Mouse (Mus musculus): ENCODE data around the gene Casc3.

Gene Casc3

GRCm38 (mm10) chr11:98836651-98837141 lies 32.0 kb downstream of the Casc3 start, which contains the start of gene Rapgefl1:
Rapgefl1 (plus strand) TSS chr11:98836785.
- peak; percentile 89 for DNase-seq

GRCm38 (mm10) chr11:98837231-98837704 lies 32.6 kb downstream of the Casc3 start:
- no peak for DNase-seq

GRCm38 (mm10) chr11:98837917-98838316 lies 33.2 kb downstream of the Casc3 start:
- no peak for DNase-seq

GRCm38 (mm10) chr11:98838512-98838911 lies 33.8 kb downstream of the Casc3 start:
- DNase-seq: peak; percentile 86

- no peak for DNase-seq
Measured at GRCm38 (mm10) chr11:98839402-98839801, 34.7 kb downstream of the Casc3 start.

GRCm38 (mm10) chr11:98839897-98840296 lies 35.2 kb downstream of the Casc3 start:
- DNase-seq: no peak

GRCm38 (mm10) chr11:98846016-98846415 lies 41.3 kb downstream of the Casc3 start:
- DNase-seq: no peak

GRCm38 (mm10) chr11:98846865-98847604 lies 42.3 kb downstream of the Casc3 start:
- no peak for DNase-seq

- no peak for DNase-seq
Measured at GRCm38 (mm10) chr11:98849196-98849894, 44.6 kb downstream of the Casc3 start.

- no peak for DNase-seq
Measured at GRCm38 (mm10) chr11:98850100-98851093, 45.7 kb downstream of the Casc3 start.

GRCm38 (mm10) chr11:98854116-98854515 lies 49.4 kb downstream of the Casc3 start:
- no peak for DNase-seq

- DNase-seq: no peak
Measured at GRCm38 (mm10) chr11:98854659-98855058, 50.0 kb downstream of the Casc3 start.

- peak; percentile 86 for DNase-seq
Measured at GRCm38 (mm10) chr11:98858759-98859731, 54.3 kb downstream of the Casc3 start.

GRCm38 (mm10) chr11:98863028-98863750 lies 58.5 kb downstream of the Casc3 start, which contains the start of gene Wipf2:
Wipf2 (plus strand) TSS chr11:98863638.
- DNase-seq: peak; percentile 96

GRCm38 (mm10) chr11:98863751-98864429 lies 59.2 kb downstream of the Casc3 start:
- DNase-seq: peak; percentile 73

GRCm38 (mm10) chr11:98867293-98867692 lies 62.6 kb downstream of the Casc3 start:
- DNase-seq: no peak

GRCm38 (mm10) chr11:98869906-98870305 lies 65.2 kb downstream of the Casc3 start:
- DNase-seq: no peak

- DNase-seq: no peak
Measured at GRCm38 (mm10) chr11:98870791-98871190, 66.1 kb downstream of the Casc3 start.

- DNase-seq: peak; percentile 39
Measured at GRCm38 (mm10) chr11:98871416-98871815, 66.7 kb downstream of the Casc3 start.

- DNase-seq: peak; percentile 88
Measured at GRCm38 (mm10) chr11:98872040-98872439, 67.3 kb downstream of the Casc3 start.
